Mouse (Mus musculus) adrenal gland, postnatal 4 days (tissue): ENCODE data around the gene Nr0b2. TPM values are rescaled to one million over a fixed set of nuclear protein-coding genes. Genes with fewer than 3 reads are reported as not detected.

Experiments
- DNase-seq, 2 experiments: peaks; one replicate each; pipeline ENCODE4 v3.0.0; 2021 to 2022; ENCODE audit warnings: low spot score in 2 of 2, mixed read lengths in 2 of 2
- total RNA-seq, 2 experiments: library from RNA; stranded (reverse); gene quantifications; 2 replicates each; pipeline ENCODE4 v1.2.3; 2021

Nr0b2 gene
- total RNA-seq, 2 experiments from 2014 or later, result 20.2 to 24.6 TPM

DNA sequence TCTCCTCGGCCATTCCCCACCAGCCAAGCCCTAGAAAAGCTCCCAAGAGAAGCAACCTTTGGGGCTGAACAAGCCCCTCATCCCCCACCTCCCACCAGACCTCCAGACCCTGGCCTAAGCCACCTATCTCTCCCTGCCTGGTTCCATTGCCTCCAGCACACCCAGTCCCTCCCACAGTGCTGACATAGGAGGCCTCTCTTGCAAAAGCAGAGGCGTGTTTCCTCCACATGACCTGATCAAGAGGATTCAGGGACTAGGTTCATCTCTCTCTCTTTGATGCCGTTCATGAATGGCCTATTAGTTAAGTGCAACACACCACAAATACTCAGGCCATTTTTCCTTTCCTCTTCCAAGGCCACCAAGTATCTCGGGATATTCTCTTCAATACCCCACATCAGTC is 6.7 kb downstream of the Nr0b2 start:
- no peak for DNase-seq

GRCm38 (mm10) chr4:133561622-133562021 is 8.4 kb downstream of the Nr0b2 start:
- no peak for DNase-seq

DNA sequence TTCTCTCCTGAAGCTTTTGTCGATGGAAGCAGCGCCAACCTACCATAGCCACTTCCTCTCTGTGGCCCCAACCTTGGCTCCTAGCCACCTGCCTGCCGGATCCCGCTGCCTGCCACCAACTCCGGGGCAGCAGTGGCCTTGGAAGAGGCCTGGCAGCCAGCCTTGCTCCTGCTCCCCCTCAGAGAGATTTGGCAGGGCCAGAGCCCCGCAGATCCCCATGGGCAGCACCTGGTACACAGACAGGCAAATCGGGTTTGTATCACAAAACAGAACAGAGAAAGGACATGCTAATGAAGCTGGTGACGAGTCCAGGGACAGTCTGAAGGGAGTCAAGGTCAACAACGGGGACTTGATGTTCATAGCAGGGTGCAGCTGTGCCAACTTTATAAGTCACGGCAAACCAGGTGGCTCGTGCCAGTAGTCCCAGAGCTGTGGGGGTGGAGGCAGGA is 10.0 kb downstream of the Nr0b2 start:
- DNase-seq, result peak; percentile 40 to 61

DNA sequence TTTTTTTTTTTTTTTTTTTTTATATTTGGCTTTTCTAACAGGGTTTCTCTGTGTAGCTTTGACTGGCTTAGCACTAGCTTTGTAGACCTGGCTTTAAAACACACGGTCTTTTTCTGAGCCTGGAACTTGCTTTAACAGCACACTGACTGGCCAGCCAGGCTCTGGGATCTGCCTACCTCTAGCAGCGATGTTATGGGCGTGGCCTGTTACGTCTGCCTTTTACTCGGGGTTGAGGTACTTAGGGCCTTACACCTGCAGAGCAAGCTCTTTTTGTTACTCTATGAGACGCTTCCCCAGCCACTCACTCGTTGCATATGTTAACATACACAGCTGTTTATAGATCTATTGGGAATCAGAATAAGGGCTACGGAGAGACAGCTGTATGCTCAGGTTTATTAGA is 14.1 kb downstream of the Nr0b2 start:
- no peak for DNase-seq

DNA sequence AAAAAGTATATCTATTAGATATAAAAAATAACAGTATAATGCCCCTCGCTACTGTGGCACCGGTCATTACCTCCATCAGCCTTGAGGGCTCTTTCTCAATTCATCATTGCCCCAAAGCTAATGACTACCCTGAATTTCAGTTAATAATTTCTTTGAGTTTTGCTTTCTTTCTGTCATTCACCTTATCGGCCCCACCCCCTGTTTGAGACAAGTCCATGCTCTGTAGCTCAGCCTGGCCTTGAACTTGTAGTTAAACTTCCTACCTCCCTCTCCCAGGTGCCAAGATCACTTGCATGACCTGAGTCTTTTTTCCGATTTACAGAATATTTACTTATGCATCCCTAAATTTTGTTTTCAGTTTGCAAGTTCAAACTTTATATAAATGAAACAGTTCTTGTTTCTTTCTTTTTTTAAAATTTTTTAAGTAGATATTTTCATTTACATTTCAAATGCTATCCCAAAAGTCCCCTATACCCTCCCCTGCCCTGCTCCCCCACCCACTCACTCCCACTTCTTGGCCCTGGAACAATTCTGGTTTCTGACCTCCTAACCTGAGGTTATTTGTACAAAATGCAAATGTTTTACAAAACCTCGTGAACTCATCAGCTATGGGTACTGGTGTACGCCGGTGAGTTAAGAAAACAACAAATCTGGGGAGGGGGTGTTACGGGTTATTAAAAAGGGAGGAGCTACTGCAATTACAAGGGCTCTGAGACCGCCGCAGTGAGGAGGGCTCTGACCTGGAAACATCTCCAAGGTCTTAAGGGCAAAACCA is 16.3 kb downstream of the Nr0b2 start:
- no peak for DNase-seq

DNA sequence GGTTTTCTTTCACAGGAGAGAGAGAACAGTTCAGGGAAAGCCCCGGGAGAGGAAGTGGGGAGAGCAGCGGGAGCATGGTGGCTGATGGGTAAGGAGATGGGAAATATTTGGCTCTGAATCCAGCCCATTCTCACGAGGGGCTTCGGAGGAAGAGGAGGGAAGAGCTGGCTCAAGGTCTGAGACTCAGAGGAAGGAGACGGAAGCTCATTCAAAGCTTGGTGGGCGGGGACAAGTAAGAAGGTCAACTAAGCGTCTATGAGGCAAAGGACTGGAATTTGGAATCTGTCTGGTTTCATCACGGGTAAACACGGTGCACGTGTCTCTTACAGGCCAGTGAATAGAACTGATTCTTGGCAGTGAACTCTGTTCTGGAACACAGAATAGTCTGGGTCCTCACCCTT is 16.9 kb downstream of the Nr0b2 start:
- no peak for DNase-seq

DNA sequence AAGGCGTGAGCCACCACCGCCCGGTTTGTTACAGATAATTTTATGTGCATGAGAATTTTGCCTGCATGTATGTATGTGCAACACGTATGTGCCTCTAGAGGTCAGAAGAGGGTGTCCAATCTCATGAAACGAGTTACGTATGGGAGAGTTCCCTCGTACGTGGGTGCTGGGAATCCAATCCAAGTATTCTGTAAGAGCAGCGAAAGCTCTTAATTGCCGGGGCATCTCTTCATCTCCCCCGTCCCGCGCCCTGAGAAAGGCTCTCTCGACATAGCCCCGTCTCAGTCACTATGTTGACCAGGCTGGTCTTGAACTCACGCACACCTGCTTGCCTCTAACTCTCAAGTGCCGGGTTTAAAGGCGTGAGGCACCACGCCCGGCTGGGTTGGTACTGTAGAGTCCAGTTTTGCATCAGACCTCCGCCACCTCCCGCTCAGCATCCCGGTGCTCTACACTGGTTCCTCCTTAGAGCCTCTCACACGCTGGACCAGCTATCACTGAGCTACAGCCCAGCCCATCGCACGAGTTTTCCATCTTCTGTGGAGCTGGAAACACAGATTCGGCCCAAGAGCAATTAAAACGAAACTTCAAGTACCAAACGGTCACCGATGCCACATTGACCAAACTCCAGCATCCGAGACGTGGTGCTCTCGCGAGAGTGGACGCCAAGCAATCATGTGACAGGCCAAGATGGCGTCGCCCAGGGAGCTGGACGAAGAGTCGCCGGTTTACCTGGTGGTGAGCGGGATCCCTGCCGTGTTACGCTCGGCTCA is 21.1 kb downstream of the Nr0b2 start, which contains the start of gene Gpatch3:
TSS of gene Gpatch3 (plus strand) at position 676 of the 773 bp plus-strand sequence.
- peak; percentile 75 to 82 for DNase-seq

- no peak for DNase-seq
Measured at GRCm38 (mm10) chr4:133574843-133575202, 21.6 kb downstream of the Nr0b2 start.

DNA sequence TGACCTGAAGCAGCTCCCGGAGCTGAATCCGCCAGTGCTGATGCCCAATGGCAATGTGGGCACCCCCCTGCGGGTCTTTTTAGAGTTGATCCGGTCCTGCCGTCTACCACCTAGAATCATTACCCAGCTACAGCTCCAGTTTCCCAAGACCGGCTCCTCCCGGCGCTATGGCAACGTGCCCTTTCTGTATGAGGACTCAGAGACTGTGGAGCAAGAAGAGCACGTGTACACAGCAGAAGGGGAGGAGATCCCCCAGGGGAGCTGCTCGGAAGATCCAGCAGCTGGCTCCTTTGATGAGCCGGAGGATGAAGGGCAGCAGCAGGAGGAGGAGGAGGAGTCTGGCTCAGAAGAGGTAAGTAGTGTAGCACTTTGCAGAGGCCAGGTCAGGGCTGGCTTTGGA is 24.8 kb downstream of the Nr0b2 start:
- no peak for DNase-seq

GRCm38 (mm10) chr4:133583690-133584058 is 30.5 kb downstream of the Nr0b2 start:
- DNase-seq, result no peak

GRCm38 (mm10) chr4:133584059-133584951 is 31.1 kb downstream of the Nr0b2 start, which contains the start of gene Gpn2:
Gene Gpn2, plus strand, starts transcription at chr4:133584362.
- DNase-seq, result peak; percentile 41 to 69

- DNase-seq, result peak; percentile 46 to 57
Measured at GRCm38 (mm10) chr4:133592570-133592969, 39.4 kb downstream of the Nr0b2 start.

- no peak for DNase-seq
Measured at GRCm38 (mm10) chr4:133595538-133595937, 42.4 kb downstream of the Nr0b2 start.

DNA sequence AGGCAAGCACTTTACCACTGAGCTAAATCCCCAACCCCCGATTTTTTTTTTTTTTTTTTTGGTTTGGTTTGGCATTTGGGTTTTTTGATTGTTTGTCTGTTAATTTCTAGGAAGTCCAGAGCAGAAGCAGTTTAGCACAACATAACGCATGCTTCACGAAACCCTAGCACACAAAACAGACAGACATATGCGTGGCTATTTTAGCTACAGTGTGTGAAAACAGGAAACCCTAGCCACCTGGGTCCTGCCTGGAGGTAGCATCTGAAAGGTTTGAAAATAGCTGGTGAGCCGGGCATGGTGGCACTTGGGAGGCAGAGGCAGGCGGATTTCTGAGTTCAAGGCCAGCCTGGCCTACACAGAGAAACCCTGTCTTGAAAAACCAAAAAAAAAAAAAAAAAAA is 42.9 kb downstream of the Nr0b2 start:
- no peak for DNase-seq

- DNase-seq, result no peak
Measured at GRCm38 (mm10) chr4:133598616-133599015, 45.4 kb downstream of the Nr0b2 start.

DNA sequence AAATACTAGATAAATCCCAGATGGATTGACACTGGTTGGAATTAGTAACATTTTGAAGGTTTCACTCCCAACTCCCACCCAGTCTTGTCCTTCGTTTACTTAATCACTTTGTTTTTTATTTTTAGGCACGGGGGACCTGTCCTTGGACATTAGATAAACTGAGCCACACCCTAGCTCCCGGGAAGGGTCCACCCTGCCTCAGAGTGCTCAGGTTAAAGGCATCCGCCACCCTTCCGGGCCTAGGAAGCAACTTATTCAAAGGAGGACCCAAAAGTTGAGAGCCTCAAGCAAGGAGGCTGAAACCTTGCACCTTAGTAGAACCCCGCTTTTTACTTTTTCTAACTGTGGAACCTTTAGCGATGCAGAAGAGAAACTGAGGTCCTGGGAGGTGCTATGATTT is 45.9 kb downstream of the Nr0b2 start:
- DNase-seq, result no peak

- peak; percentile 70 to 81 for DNase-seq
Measured at GRCm38 (mm10) chr4:133599571-133600073, 46.4 kb downstream of the Nr0b2 start.

- DNase-seq, result no peak
Measured at GRCm38 (mm10) chr4:133600306-133600705, 47.1 kb downstream of the Nr0b2 start.

GRCm38 (mm10) chr4:133601721-133602218 is 48.6 kb downstream of the Nr0b2 start, which contains the start of gene Sfn:
Gene Sfn, minus strand, starts transcription at chr4:133602168.
- DNase-seq, result no peak

GRCm38 (mm10) chr4:133603056-133603455 is 49.9 kb downstream of the Nr0b2 start:
- DNase-seq, result no peak

- DNase-seq, result no peak
Measured at GRCm38 (mm10) chr4:133604175-133604574, 51.0 kb downstream of the Nr0b2 start.
